ENCODE assay signal across 17 mouse cellular contexts in the genomic region with DNA sequence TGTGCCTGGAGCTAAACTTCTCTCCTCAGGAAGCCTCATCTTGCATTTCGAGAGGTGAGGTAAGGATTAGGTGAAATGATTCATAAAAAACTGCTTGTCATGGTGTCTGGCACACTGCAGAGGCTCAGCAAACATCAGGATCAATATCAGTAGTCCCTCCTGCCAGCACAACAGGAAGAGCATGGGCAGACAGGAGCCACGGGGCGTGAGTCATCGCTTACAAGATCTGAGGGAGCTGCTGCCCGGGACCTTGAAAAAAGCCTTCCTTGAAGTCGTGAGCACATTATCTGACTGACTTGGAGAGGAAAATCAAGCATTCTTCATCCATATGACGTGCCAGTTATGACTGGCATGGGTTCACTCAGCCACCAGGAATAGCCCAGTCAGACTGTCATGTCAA.
A peak's percentile ranks its signal among the peaks of the same experiment; 100 is the strongest.
DNase-seq lines count a peak whose midpoint lies in the region; ATAC-seq and TF ChIP-seq lines count a peak whose summit lies in the region.
"Had no signal": no experiment of that assay in that cellular context is flagged by ENCODE, and none has a peak within 500 bp of the region (broad histone marks: within the 10 kb centered on the region; RNA-seq: fewer than 3 reads in every experiment).

No protein-coding gene starts in this region.

- H3K4me2 ChIP-seq in intestine, postnatal 0 days (replicated peaks; ENCODE audit: low read depth) = no peak overlapping the region
- no peak overlapping the region for H3K4me2 ChIP-seq in kidney, embryonic 15.5 days
- H3K4me2 ChIP-seq: forebrain, embryonic 13.5 days had no signal

- DNase-seq in left cerebral cortex, adult 18-20 months (ENCODE audit: low spot score in 2 of 2) = peak; percentile 5 to 15
- no peak for DNase-seq in left cerebral cortex, adult 11 months (ENCODE audit: low spot score)
- peak; percentile 96 for DNase-seq in 416B (ENCODE audit: low read depth)
- DNase-seq in adrenal gland, adult 8-10 months = peak; percentile 87
- no peak for DNase-seq in layer of hippocampus, postnatal 14 days (ENCODE audit: low spot score in 2 of 2)
- no peak for DNase-seq in cerebellum, adult 8-10 months
- DNase-seq: heart, postnatal 4 days; kidney, postnatal 10 days; layer of hippocampus, postnatal 36 days; right cerebral cortex, postnatal 14 days; thymus, adult 2 months had no signal

- no peak overlapping the region for H3K9ac ChIP-seq in intestine, postnatal 0 days (ENCODE audit: low read depth, low read length)
- H3K9ac ChIP-seq in kidney, embryonic 15.5 days = no peak overlapping the region
- H3K9ac ChIP-seq: forebrain, embryonic 13.5 days had no signal

- no peaks in the 10 kb centered on the region for H3K4me1 ChIP-seq in intestine, postnatal 0 days (replicated peaks; ENCODE audit: control insufficient read depth, insufficient read depth, low read length)
- H3K4me1 ChIP-seq in kidney, embryonic 15.5 days = no peaks in the 10 kb centered on the region
- H3K4me1 ChIP-seq: forebrain, embryonic 13.5 days; midbrain, embryonic 10.5 days had no signal

- H3K27me3 ChIP-seq in intestine, postnatal 0 days (replicated peaks; ENCODE audit: control insufficient read depth, insufficient read depth, low read length) = no peaks in the 10 kb centered on the region
- H3K27me3 ChIP-seq in kidney, embryonic 15.5 days = no peaks in the 10 kb centered on the region
- H3K27me3 ChIP-seq: forebrain, embryonic 13.5 days had no signal

- WGBS in intestine, postnatal 0 days = 40% methylated on average over 7 of the region's 7 CpGs
- WGBS in kidney, embryonic 15.5 days = 77% methylated on average over 7 of the region's 7 CpGs

- H3K36me3 ChIP-seq in intestine, postnatal 0 days (ENCODE audit: control insufficient read depth, insufficient read depth) = no peaks in the 10 kb centered on the region
- no peaks in the 10 kb centered on the region for H3K36me3 ChIP-seq in kidney, embryonic 15.5 days
- H3K36me3 ChIP-seq: G1E; midbrain, embryonic 10.5 days had no signal

- ATAC-seq in intestine, postnatal 0 days = peak; percentile 59
- no peak for ATAC-seq in kidney, embryonic 15.5 days (replicated peaks; ENCODE audit: low FRiP score)
- ATAC-seq: forebrain, embryonic 13.5 days; inflammation-experienced regulatory T-cells, adult 6 months had no signal

- no peak overlapping the region for H3K27ac ChIP-seq in intestine, postnatal 0 days (ENCODE audit: low read depth, low read length)
- H3K27ac ChIP-seq in kidney, embryonic 15.5 days = no peak overlapping the region
- H3K27ac ChIP-seq: forebrain, embryonic 13.5 days; midbrain, embryonic 10.5 days had no signal

- no peak overlapping the region for H3K4me3 ChIP-seq in intestine, postnatal 0 days (ENCODE audit: low read depth, low read length)
- no peak overlapping the region for H3K4me3 ChIP-seq in kidney, embryonic 15.5 days (replicated peaks)
- H3K4me3 ChIP-seq: forebrain, embryonic 13.5 days; midbrain, embryonic 10.5 days had no signal

- TF ChIP-seq CTCF in intestine, postnatal 0 days (IDR thresholded peaks at IDR 0.05; ENCODE audit: low read depth) = no peak

- H3K9me3 ChIP-seq in intestine, postnatal 0 days (ENCODE audit: control insufficient read depth) = no peaks in the 10 kb centered on the region
- peaks cover 4% of the 10 kb centered on the region; the same call in 1 of the 2 replicates for H3K9me3 ChIP-seq in kidney, embryonic 15.5 days (replicated peaks)
- H3K9me3 ChIP-seq: G1E had no signal

Comparison
In these comparisons a context has a peak if more than half of its experiments do, and no peak if none do; other contexts are left out.
1. DNase-seq: peak in left cerebral cortex, adult 18-20 months (2 of 2), 416B (single experiment) and adrenal gland, adult 8-10 months (single experiment); none in left cerebral cortex, adult 11 months (single experiment), layer of hippocampus, postnatal 14 days (0 of 2) and cerebellum, adult 8-10 months (single experiment).